Mouse (Mus musculus) lung, postnatal 4 days (tissue): ENCODE data around the gene Ifitm1.

Experiments used
- DNase-seq, 2 experiments: peaks; one replicate each; pipeline ENCODE4 v3.0.0; 2021

The Ifitm1 gene

GRCm38 (mm10) chr7:140981704-140982103, 14.7 kb downstream of the Ifitm1 start:
- no peak for DNase-seq

GRCm38 (mm10) chr7:140982971-140983370, 15.9 kb downstream of the Ifitm1 start:
- DNase-seq = no peak

GRCm38 (mm10) chr7:140987182-140988138, 20.4 kb downstream of the Ifitm1 start:
- DNase-seq = no peak

- DNase-seq = no peak
Observed at GRCm38 (mm10) chr7:140989022-140989421, 22.0 kb downstream of the Ifitm1 start.

- DNase-seq = no peak
Observed at GRCm38 (mm10) chr7:140990185-140990584, 23.2 kb downstream of the Ifitm1 start.

GRCm38 (mm10) chr7:140990622-140991021, 23.6 kb downstream of the Ifitm1 start:
- no peak for DNase-seq

GRCm38 (mm10) chr7:140991117-140991689, 24.2 kb downstream of the Ifitm1 start:
- no peak for DNase-seq

- DNase-seq = no peak
Observed at GRCm38 (mm10) chr7:140997817-140998216, 30.8 kb downstream of the Ifitm1 start.

GRCm38 (mm10) chr7:140998853-140999700, 32.1 kb downstream of the Ifitm1 start:
- DNase-seq = no peak

GRCm38 (mm10) chr7:141000881-141001708, 34.1 kb downstream of the Ifitm1 start:
- DNase-seq = no peak

GRCm38 (mm10) chr7:141003248-141004010, 36.4 kb downstream of the Ifitm1 start:
- DNase-seq = no peak

- DNase-seq = no peak
Observed at GRCm38 (mm10) chr7:141006446-141006845, 39.4 kb downstream of the Ifitm1 start.

GRCm38 (mm10) chr7:141006914-141007313, 39.9 kb downstream of the Ifitm1 start:
- DNase-seq = peak; percentile 29 to 64

- DNase-seq = peak; percentile 51 to 59
Observed at GRCm38 (mm10) chr7:141008312-141008761, 41.3 kb downstream of the Ifitm1 start.

- peak; percentile 90 for DNase-seq
Observed at GRCm38 (mm10) chr7:141008938-141009660, 42.1 kb downstream of the Ifitm1 start.

- DNase-seq = no peak
Observed at GRCm38 (mm10) chr7:141009665-141010064, 42.6 kb downstream of the Ifitm1 start.

GRCm38 (mm10) chr7:141010593-141010992, 43.6 kb downstream of the Ifitm1 start, which contains the start of gene Ifitm3:
Ifitm3 (minus strand) TSS chr7:141010770.
- DNase-seq = peak; percentile 65 to 66

GRCm38 (mm10) chr7:141011238-141011770, 44.3 kb downstream of the Ifitm1 start:
- DNase-seq = no peak

GRCm38 (mm10) chr7:141016707-141017697, 50.0 kb downstream of the Ifitm1 start:
- no peak for DNase-seq
